Mouse (Mus musculus): ENCODE results near the gene Metap1d. TPM values are rescaled to one million over a fixed set of nuclear protein-coding genes. Genes with fewer than 3 reads are reported as not detected.

The Metap1d gene
- polyA plus RNA-seq, 1 experiment from 2014 or later, result 34.4 TPM

DNA sequence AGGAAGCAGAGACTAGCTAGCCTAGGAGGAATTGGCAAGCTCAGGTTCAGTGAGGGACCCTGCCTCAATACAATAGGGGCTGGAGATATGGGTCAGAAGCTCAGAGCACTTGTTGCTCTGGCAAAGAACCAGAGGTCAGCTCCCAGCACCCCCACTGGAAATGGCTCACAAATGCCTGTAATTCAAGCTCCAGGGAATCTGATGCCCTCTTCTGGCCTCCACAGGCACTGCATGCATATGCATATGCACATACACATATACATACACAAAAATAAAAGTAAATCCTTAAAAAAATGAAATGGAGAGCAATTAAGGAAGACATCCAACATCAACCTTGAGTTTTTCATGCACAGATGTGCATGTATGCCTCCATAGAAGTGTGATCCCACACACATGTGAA lies 24.7 kb downstream of the Metap1d start:
- Histone ChIP-seq H3K4me2 (replicated peaks) (no peak overlapping the region), H3K27ac (replicated peaks) (no peak overlapping the region), H3K9me3 (0 out of 2 replicates have a peak, but pooled peaks cover 2% of the 10 kb centered on the region), H3K9ac (replicated peaks) (no peak overlapping the region), H3K4me1 (peaks cover 10% of the 10 kb centered on the region), H3K36me3 (no peaks in the 10 kb centered on the region), H3K27me3 (no peaks in the 10 kb centered on the region), H3K4me3 (no peak overlapping the region)
- ATAC-seq (ENCODE audit: low FRiP score, low read depth), result no peak

GRCm38 (mm10) chr2:71479917-71480316 lies 26.8 kb downstream of the Metap1d start:
- no peak overlapping the region for H3K27ac ChIP-seq (replicated peaks)
- H3K36me3 ChIP-seq, result no peaks in the 10 kb centered on the region
- H3K4me3 ChIP-seq, result no peak overlapping the region
- ATAC-seq (ENCODE audit: low FRiP score, low read depth), result no peak
- WGBS, result 4% methylated on average over 7 of the region's 7 CpGs
- H3K4me2 ChIP-seq (replicated peaks), result 0 out of 2 replicates have a peak overlapping the region, but pooled peaks have one; percentile 14
- no peaks in the 10 kb centered on the region for H3K27me3 ChIP-seq
- H3K9me3 ChIP-seq, result 0 out of 2 replicates have a peak, but pooled peaks cover 2% of the 10 kb centered on the region
- H3K4me1 ChIP-seq, result peaks cover 22% of the 10 kb centered on the region
- H3K9ac ChIP-seq (replicated peaks), result no peak overlapping the region

DNA sequence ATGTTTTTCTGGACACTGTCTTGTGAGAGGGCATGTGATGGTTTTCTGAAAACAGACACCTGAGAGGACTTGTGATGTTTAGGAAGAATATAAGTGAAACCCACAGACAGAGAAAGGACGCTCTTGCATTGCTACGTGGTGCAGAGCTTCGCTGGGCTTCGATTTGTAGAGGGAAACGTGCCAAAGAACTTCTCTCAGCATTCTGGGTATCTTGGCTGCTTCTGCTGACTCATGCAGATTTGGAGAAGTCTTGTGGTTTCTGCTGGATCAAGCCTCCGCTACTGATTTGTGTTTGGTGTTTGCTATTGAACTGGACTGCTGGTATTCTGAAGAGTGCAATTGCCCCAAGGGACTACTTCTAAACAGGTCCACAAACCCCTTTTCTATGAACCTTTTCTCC lies 28.7 kb downstream of the Metap1d start:
- H3K36me3 ChIP-seq, result no peaks in the 10 kb centered on the region
- H3K4me3 ChIP-seq, result no peak overlapping the region
- H3K9ac ChIP-seq (replicated peaks), result no peak overlapping the region
- peaks cover 22% of the 10 kb centered on the region for H3K4me1 ChIP-seq
- no peak for ATAC-seq (ENCODE audit: low FRiP score, low read depth)
- WGBS, result 91% methylated on average over 6 of the region's 6 CpGs
- no peaks in the 10 kb centered on the region for H3K27me3 ChIP-seq
- no peak overlapping the region for H3K4me2 ChIP-seq (replicated peaks)
- H3K9me3 ChIP-seq, result 0 out of 2 replicates have a peak, but pooled peaks cover 2% of the 10 kb centered on the region
- no peak overlapping the region for H3K27ac ChIP-seq (replicated peaks)

DNA sequence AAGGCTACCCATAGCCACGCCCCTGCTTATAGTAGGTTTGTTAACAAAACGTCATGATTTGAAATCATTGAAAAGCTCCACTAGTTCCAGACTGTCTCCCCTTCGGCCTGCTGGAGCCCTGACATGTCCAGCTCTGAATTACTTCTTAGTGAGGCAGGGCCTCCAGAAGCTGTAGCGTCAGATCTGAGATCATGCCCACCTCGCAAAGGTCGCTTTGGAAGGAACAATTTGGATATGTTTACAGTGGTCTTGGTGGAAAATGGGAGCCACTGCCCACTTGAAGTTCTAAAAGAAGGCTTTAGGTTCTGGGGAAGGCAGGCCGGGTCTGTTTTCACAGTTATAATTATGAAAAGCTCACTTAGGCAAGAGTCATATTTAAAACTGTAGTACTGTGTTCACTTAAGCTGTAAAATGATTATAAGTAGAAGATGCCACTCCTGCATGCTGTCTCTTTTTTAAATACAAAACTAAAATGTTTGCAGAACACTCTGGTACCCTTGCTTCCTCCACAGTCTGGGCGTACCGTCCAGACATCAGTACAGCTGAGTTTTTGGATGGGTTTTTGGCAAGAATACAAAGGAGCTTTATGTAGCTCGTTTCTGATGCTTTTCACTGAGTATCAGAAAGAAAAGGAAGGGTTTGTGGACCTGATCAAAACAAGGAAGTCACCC lies 30.1 kb downstream of the Metap1d start:
- Histone ChIP-seq H3K27ac (replicated peaks) (no peak overlapping the region), H3K4me1 (peaks cover 22% of the 10 kb centered on the region), H3K27me3 (no peaks in the 10 kb centered on the region), H3K9ac (replicated peaks) (no peak overlapping the region), H3K36me3 (no peaks in the 10 kb centered on the region), H3K4me2 (replicated peaks) (no peak overlapping the region), H3K9me3 (no peaks in the 10 kb centered on the region), H3K4me3 (no peak overlapping the region)
- ATAC-seq (ENCODE audit: low FRiP score, low read depth), result no peak
- WGBS, result 70% methylated on average over 10 of the region's 10 CpGs

DNA sequence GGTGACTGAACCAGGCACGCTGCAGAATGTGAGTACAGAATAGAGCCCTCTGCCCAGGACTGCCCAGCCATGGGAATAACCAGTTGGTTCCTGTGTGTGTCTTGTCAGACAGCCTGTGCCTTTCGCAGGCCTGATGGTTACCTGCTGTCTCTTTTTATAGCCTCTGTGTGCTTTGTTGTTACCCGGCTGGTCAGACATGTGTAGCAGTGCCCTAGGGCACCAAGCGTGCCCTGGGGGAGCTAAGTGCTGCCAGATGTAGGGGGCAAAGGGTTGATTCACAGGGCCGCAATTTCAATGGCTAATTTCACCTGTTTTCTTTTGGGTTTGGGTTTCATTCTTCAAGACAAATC lies 30.6 kb downstream of the Metap1d start:
- 41% methylated on average over 5 of the region's 5 CpGs for WGBS
- no peak overlapping the region for H3K4me3 ChIP-seq

DNA sequence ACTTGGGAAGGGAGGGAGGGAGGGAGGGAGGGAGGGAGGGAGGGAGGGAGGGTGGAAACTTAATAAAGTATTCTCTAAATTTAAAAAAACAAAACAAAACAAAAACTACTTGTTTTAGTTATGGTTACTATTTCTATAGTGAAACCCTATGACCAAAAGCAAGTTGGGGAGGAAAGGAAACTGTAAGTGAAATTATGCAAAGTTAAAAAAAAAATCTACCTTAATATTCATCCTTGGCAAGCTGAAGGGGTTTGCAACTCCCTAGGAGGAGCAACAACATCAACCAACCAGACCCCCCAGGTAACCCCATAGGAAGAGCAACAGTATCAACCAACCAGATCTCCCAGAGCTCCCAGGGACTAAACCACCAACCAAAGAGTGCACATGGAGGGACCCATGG lies 38.2 kb downstream of the Metap1d start:
- Histone ChIP-seq H3K27ac (replicated peaks) (no peak overlapping the region), H3K4me1 (peaks cover 8% of the 10 kb centered on the region; the same call in 1 of the 2 replicates), H3K36me3 (no peaks in the 10 kb centered on the region), H3K9ac (replicated peaks) (no peak overlapping the region), H3K27me3 (no peaks in the 10 kb centered on the region), H3K4me3 (no peak overlapping the region), H3K4me2 (replicated peaks) (no peak overlapping the region), H3K9me3 (no peaks in the 10 kb centered on the region)
- no peak for ATAC-seq (ENCODE audit: low FRiP score, low read depth)

More for the DNA sequence above, 30.6 kb downstream of the Metap1d start:
- H3K9me3 ChIP-seq, result no peaks in the 10 kb centered on the region
- H3K27ac ChIP-seq (replicated peaks), result no peak overlapping the region
- peaks cover 22% of the 10 kb centered on the region for H3K4me1 ChIP-seq
- no peaks in the 10 kb centered on the region for H3K27me3 ChIP-seq
- H3K9ac ChIP-seq (replicated peaks), result no peak overlapping the region
- no peak overlapping the region for H3K4me2 ChIP-seq (replicated peaks)
- H3K36me3 ChIP-seq, result no peaks in the 10 kb centered on the region
- no peak for ATAC-seq (ENCODE audit: low FRiP score, low read depth)

- H3K9ac ChIP-seq (replicated peaks), result no peak overlapping the region
- WGBS, result 79% methylated on average over 12 of the region's 12 CpGs
- peaks cover 8% of the 10 kb centered on the region; the same call in 1 of the 2 replicates for H3K4me1 ChIP-seq
- H3K36me3 ChIP-seq, result no peaks in the 10 kb centered on the region
- H3K4me3 ChIP-seq, result no peak overlapping the region
- no peak for ATAC-seq (ENCODE audit: low FRiP score, low read depth)
- no peaks in the 10 kb centered on the region for H3K27me3 ChIP-seq
- H3K4me2 ChIP-seq (replicated peaks), result no peak overlapping the region
- no peak overlapping the region for H3K27ac ChIP-seq (replicated peaks)
- no peaks in the 10 kb centered on the region for H3K9me3 ChIP-seq
These were observed 40.1 kb downstream of the Metap1d start for GRCm38 (mm10) chr2:71493161-71493683.

GRCm38 (mm10) chr2:71494503-71494902 lies 41.4 kb downstream of the Metap1d start:
- no peaks in the 10 kb centered on the region for H3K36me3 ChIP-seq
- H3K27ac ChIP-seq (replicated peaks), result no peak overlapping the region
- no peak overlapping the region for H3K9ac ChIP-seq (replicated peaks)
- H3K9me3 ChIP-seq, result no peaks in the 10 kb centered on the region
- 50% methylated on average over 10 of the region's 10 CpGs for WGBS
- no peak for ATAC-seq (ENCODE audit: low FRiP score, low read depth)
- no peaks in the 10 kb centered on the region for H3K27me3 ChIP-seq
- peaks cover 15% of the 10 kb centered on the region for H3K4me1 ChIP-seq
- no peak overlapping the region for H3K4me3 ChIP-seq
- no peak overlapping the region for H3K4me2 ChIP-seq (replicated peaks)

DNA sequence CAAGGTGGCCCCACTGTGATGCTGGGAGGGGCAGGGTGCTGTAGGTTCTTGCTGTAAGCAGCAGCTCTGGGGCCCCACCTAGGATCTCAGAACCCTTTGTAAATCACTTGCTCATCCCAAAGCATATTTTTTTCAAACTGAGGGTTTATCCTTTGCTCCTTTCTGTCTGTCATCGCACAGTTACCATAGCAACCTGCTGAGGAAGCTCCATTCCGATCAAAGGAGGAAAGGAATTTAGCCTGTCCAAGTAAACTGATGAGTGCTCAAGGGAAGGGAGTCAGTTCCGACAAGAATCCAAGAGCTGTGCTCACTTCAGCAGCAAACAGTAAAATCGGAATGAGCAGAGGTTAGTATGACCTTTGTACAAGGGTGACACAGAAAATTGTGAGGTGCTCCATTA lies 41.9 kb downstream of the Metap1d start:
- no peaks in the 10 kb centered on the region for H3K9me3 ChIP-seq
- no peaks in the 10 kb centered on the region for H3K27me3 ChIP-seq
- H3K36me3 ChIP-seq, result no peaks in the 10 kb centered on the region
- WGBS, result 12% methylated on average over 4 of the region's 4 CpGs
- H3K4me1 ChIP-seq, result peaks cover 20% of the 10 kb centered on the region
- H3K9ac ChIP-seq (replicated peaks), result no peak overlapping the region
- no peak overlapping the region for H3K27ac ChIP-seq (replicated peaks)
- H3K4me2 ChIP-seq (replicated peaks), result no peak overlapping the region
- no peak overlapping the region for H3K4me3 ChIP-seq
- ATAC-seq (ENCODE audit: low FRiP score, low read depth), result no peak

DNA sequence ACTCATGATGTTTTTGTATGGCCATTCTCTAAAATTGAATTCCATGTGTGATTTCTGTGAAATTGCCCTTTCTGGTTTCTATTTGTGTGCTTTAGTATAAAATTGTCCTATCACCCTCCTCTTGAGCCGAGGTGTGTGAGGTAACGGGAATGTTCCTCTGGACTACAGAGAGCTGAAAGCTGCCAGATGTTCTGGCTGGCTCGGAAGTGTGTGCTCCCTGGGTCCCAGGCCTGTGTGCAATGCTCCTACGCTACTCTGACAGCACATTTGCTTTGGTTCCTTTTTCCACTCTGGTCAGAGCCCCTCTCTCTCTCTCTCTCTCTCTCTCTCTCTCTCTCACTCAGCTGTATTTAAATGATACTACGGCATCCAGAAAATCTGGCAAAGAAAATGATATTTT lies 44.1 kb downstream of the Metap1d start:
- Histone ChIP-seq H3K36me3 (no peaks in the 10 kb centered on the region), H3K4me3 (no peak overlapping the region), H3K4me2 (replicated peaks) (no peak overlapping the region), H3K27ac (replicated peaks) (no peak overlapping the region), H3K4me1 (peaks cover 21% of the 10 kb centered on the region), H3K9ac (replicated peaks) (no peak overlapping the region), H3K9me3 (no peaks in the 10 kb centered on the region), H3K27me3 (no peaks in the 10 kb centered on the region)
- ATAC-seq (ENCODE audit: low FRiP score, low read depth), result no peak
- 70% methylated on average over 5 of the region's 5 CpGs for WGBS

- H3K4me3 ChIP-seq, result no peak overlapping the region
- H3K27ac ChIP-seq (replicated peaks), result no peak overlapping the region
- ATAC-seq (ENCODE audit: low FRiP score, low read depth), result no peak
- no peaks in the 10 kb centered on the region for H3K36me3 ChIP-seq
- 75% methylated on average over 16 of the region's 16 CpGs for WGBS
- no peak overlapping the region for H3K4me2 ChIP-seq (replicated peaks)
- H3K4me1 ChIP-seq, result peaks cover 20% of the 10 kb centered on the region
- no peaks in the 10 kb centered on the region for H3K27me3 ChIP-seq
- no peaks in the 10 kb centered on the region for H3K9me3 ChIP-seq
- H3K9ac ChIP-seq (replicated peaks), result no peak overlapping the region
These were observed 46.5 kb downstream of the Metap1d start for GRCm38 (mm10) chr2:71499276-71500230.

DNA sequence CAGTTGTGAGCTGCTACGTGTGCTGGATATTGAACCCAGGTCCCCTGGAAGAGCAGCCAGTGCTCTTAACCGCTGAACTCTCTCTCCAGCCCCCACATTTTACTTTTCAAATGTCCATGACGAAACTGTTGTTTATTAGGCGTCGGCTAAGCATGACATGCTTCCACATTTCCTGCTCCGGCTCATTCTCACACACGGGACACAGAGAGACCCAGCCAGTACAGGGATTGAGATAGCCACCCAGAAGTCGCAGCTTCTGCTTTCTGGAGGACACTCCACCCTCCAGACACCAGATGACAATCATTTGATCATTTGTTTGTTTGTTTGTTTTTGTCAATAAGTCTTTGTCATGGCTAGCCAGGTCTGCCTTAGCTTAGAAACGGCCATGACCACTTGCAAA lies 51.8 kb downstream of the Metap1d start:
- H3K4me1 ChIP-seq, result peaks cover 7% of the 10 kb centered on the region; the same call in 1 of the 2 replicates
- WGBS, result 86% methylated on average over 9 of the region's 9 CpGs
- H3K27me3 ChIP-seq, result 0 out of 2 replicates have a peak, but pooled peaks cover 12% of the 10 kb centered on the region
- no peak for ATAC-seq (ENCODE audit: low FRiP score, low read depth)
- H3K4me3 ChIP-seq, result no peak overlapping the region
- no peak overlapping the region for H3K4me2 ChIP-seq (replicated peaks)
- H3K9me3 ChIP-seq, result no peaks in the 10 kb centered on the region
- H3K9ac ChIP-seq (replicated peaks), result no peak overlapping the region
- H3K36me3 ChIP-seq, result no peaks in the 10 kb centered on the region
- H3K27ac ChIP-seq (replicated peaks), result no peak overlapping the region

Data from midbrain, embryonic 12.5 days (tissue).